Mouse (Mus musculus) heart, embryonic 14.5 days (tissue): ENCODE measurements around the gene Lrrc19. TPM values are rescaled to one million over a fixed set of nuclear protein-coding genes. Genes with fewer than 3 reads are reported as not detected.

ENCODE experiments used
- ATAC-seq: fragments of 200-750 bp; cut with Nextera tagmentation; 2 replicates; pipeline ENCODE4 v1.8.0; 2017; ENCODE audit warnings: low read depth, moderate TSS enrichment; ENCODE audit not compliant: insufficient number of reproducible peaks, insufficient read depth, low FRiP score
- H3K27ac ChIP-seq, 2 experiments: fragments of 200-500 bp in 1 of 2; fragments of 300-500 bp in 1 of 2; sonication (generic) in 1 of 2; replicated peaks in 1 of 2; 2 replicates each; pipeline ENCODE4 v1.5.1; 2012 to 2014; ENCODE audit warnings: low read depth in 2 of 2, low read length in 2 of 2, control low read depth in 1 of 2, mild to moderate bottlenecking in 1 of 2, mixed read lengths in 1 of 2; ENCODE audit not compliant: control insufficient read depth in 1 of 2, insufficient read depth in 1 of 2
- H3K27me3 ChIP-seq: fragments of 300-500 bp; sonication (generic); 2 replicates; pipeline ENCODE4 v1.6.1; 2014; ENCODE audit warnings: mild to moderate bottlenecking, low read length, control low read depth; ENCODE audit not compliant: control insufficient read depth, insufficient read depth
- H3K36me3 ChIP-seq: fragments of 300-500 bp; sonication (generic); 2 replicates; pipeline ENCODE4 v1.6.1; 2014; ENCODE audit warnings: mild to moderate bottlenecking, control low read depth, low read length, mixed read lengths; ENCODE audit not compliant: control insufficient read depth, insufficient read depth
- H3K4me1 ChIP-seq, 2 experiments: fragments of 200-500 bp in 1 of 2; fragments of 300-500 bp in 1 of 2; sonication (generic) in 1 of 2; 2 replicates each; pipeline ENCODE4 v1.6.1; 2012 to 2014; ENCODE audit warnings: low read length in 2 of 2, control low read depth in 1 of 2, mixed read lengths in 1 of 2; ENCODE audit not compliant: control insufficient read depth in 2 of 2, insufficient read depth in 2 of 2
- H3K4me2 ChIP-seq: fragments of 300-500 bp; sonication (generic); 2 replicates; pipeline ENCODE4 v1.6.1; 2014; ENCODE audit warnings: mild to moderate bottlenecking, low read length
- H3K4me3 ChIP-seq, 2 experiments: fragments of 200-500 bp in 1 of 2; fragments of 300-500 bp in 1 of 2; sonication (generic) in 1 of 2; 2 replicates each; pipeline ENCODE4 v1.5.1; 2012 to 2014; ENCODE audit warnings: low read length in 2 of 2, mild to moderate bottlenecking in 2 of 2, control low read depth in 1 of 2, low read depth in 1 of 2, moderate library complexity in 1 of 2; ENCODE audit not compliant: control insufficient read depth in 1 of 2, insufficient read depth in 1 of 2
- H3K9ac ChIP-seq: fragments of 300-500 bp; sonication (generic); 2 replicates; pipeline ENCODE4 v1.6.1; 2014; ENCODE audit warnings: mild to moderate bottlenecking, low read length
- H3K9me3 ChIP-seq: fragments of 300-500 bp; sonication (generic); 2 replicates; pipeline ENCODE4 v1.6.1; 2016; ENCODE audit warnings: low read length, control low read depth; ENCODE audit not compliant: control insufficient read depth
- WGBS: fragments of 180-500 bp; shearing (Covaris S2); extraction: QIAGEN DNeasy Blood & Tissue Kit; methylation state at CpG from one replicate; pipeline ENCODE4 v1.1.7; 2014; 5-methylcytosine and 5-hydroxymethylcytosine counted together
- polyA plus RNA-seq: library from polyadenylated mRNA; unstranded; fragments of >200 nt; fragmentation: Nextera tagmentation; extraction: Ambion mirVana; gene quantifications from 2 replicates; pipeline ENCODE4 v1.2.1, GENCODE M21; 2014

Lrrc19 gene
- polyA plus RNA-seq, 1 experiment from 2014 or later: 0.16 TPM

DNA sequence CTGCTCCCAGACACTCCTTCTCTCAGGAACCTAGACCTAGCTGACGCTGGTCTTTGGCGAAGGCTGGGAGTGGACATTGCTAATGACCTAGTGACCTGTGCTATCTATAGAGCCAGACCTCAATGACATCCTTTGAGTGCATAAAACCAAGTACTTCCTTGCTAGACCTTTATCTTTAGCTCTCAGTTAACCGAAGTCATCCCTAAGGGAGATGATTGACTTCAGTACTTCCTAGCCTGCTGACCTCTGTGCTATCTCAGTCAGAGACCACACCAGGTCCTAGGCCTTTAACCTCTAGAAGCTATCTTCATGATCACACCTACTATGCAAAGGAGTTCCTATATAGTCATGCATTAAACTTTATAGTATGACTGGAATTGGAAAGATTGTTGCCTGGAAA, 39.6 kb downstream of the Lrrc19 start:
- Histone ChIP-seq H3K9ac (no peak overlapping the region), H3K4me1 (peaks cover 0 to 6% of the 10 kb centered on the region in 2 experiments; a peak in 1 of 4 replicates), H3K4me2 (no peak overlapping the region), H3K27ac (no peak overlapping the region), H3K4me3 (no peak overlapping the region), H3K36me3 (no peaks in the 10 kb centered on the region), H3K27me3 (no peaks in the 10 kb centered on the region), H3K9me3 (no peaks in the 10 kb centered on the region)
- ATAC-seq: no peak
- 37% methylated on average over 3 of the region's 3 CpGs for WGBS

DNA sequence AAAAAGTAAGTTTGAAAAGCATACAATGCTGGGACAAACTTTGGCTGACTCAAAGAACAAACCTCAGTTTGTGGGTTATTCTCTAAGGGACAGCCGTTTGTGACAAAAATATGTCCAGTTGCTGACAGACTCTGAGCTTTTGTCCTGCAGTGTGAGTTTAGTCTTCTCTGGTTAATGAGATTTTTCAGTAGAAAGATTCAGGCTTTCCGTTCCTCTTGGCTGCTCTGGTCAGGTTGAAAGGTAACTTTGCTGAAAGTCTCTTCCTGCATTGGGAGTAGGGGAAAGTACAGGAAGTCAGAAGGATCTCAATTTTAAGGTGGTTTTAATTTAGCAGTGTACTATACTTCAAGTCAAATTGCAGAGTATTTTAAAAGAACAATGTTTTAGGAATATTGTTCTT, 44.4 kb downstream of the Lrrc19 start:
- no peak for ATAC-seq
- Histone ChIP-seq H3K4me2 (no peak overlapping the region), H3K9me3 (no peaks in the 10 kb centered on the region), H3K36me3 (no peaks in the 10 kb centered on the region), H3K27me3 (no peaks in the 10 kb centered on the region), H3K9ac (no peak overlapping the region), H3K27ac (no peak overlapping the region), H3K4me3 (no peak overlapping the region), H3K4me1 (peaks cover 0 to 16% of the 10 kb centered on the region in 2 experiments; a peak in 2 of 4 replicates)
- 84% methylated on average over 2 of the region's 2 CpGs for WGBS

DNA sequence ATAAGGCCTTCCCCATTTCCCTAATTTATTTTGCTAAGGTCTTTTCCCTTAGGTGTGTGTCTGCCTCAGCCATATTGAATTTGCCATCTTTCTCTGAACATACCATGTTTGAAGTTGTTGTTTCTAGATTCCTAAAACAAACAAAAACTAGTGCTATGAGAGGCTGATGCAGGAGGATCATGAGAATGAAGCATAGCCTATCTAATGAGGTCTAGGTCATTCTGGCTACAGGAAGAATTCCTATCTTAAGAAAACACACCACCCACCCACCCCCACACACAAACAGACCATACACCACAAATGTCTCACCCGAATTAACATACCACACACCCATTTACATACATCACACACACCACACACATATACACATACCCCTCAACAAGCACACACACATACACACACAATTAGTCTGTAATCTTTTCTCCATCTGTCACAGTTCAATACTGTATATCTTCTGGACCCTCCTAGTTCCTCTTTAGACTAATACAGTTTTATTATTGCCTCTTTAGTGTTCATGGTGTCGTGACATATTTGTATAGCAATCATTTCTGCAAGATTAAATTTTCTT, 45.4 kb downstream of the Lrrc19 start:
- Histone ChIP-seq H3K4me3 (no peak overlapping the region), H3K9ac (no peak overlapping the region), H3K4me1 (peaks cover 0 to 18% of the 10 kb centered on the region in 2 experiments; a peak in 2 of 4 replicates), H3K27ac (no peak overlapping the region), H3K4me2 (no peak overlapping the region), H3K27me3 (no peaks in the 10 kb centered on the region), H3K9me3 (no peaks in the 10 kb centered on the region), H3K36me3 (no peaks in the 10 kb centered on the region)
- ATAC-seq: no peak
- 73% methylated on average over 2 of the region's 2 CpGs for WGBS

DNA sequence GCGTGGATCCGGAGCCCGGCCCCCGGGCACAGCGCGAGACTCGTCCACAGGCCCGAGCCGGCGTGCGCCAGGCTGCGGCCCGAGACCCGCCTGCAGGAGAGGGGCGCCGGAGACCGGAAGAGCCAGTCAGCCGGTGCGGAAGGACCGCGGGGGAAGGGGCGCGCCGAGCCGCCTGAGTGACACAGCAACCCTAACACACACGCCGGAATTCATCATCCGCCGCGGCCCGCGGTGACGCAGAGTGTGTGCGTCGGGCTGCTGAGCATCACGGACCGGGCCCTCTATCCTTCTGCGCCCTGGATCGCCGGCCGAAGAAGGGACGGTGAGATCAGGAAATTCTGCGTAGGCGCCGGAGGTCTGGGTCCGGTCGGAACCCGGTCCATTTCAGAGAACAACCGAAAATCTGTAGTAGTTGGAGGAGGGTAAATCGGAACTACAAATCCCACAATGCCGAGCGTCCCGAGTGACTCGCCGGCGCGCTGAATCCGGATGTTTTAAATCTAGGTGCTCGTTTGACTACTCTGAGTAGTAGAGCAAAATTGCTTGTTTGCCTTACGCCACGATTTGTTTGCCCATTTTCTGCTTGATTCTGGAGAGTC, 46.8 kb downstream of the Lrrc19 start, which contains the start of gene Plaa:
Gene Plaa, minus strand, starts transcription at position 214 of the 599 bp plus-strand sequence.
- WGBS: under 1% methylated on average over 58 of the region's 61 CpGs
- H3K4me1 ChIP-seq: peaks cover 0 to 18% of the 10 kb centered on the region in 2 experiments; a peak in 2 of 4 replicates
- no peaks in the 10 kb centered on the region for H3K9me3 ChIP-seq
- peak within 1 kb of the TSS; percentile 83 to 90 for H3K27ac ChIP-seq
- no peaks in the 10 kb centered on the region for H3K27me3 ChIP-seq
- no peaks in the 10 kb centered on the region for H3K36me3 ChIP-seq
- peak within 1 kb of the TSS; percentile 93 for H3K9ac ChIP-seq
- H3K4me3 ChIP-seq: peak within 1 kb of the TSS; percentile 68 to 83
- ATAC-seq: peak; percentile 99
- peak within 1 kb of the TSS; percentile 88 for H3K4me2 ChIP-seq

DNA sequence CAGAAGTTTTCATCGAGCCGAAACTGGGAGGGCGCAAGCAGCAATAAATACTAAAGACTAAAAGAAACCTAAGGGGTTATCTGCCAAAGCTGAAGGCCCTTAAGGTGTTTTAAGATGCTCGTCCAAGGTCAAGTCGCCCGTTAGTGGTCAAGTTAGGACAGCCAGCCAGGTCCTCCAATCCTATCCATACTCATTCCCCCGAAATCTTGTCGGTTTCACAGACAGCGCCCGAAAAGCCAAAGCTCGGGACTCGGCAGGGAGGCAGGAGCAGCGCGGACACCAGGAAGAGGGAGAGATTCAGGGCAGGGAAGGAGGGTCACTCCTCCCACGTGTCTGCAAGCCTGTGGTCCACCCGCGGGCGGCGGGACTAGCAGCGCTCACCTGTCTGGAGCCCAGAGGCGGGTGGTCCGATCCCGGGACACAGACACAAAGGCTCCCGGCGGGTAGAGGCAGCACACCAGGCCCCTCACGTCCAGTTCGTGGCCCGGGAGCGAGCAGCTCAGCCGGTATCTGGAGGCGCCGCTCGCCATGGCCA, 47.4 kb downstream of the Lrrc19 start:
- Histone ChIP-seq H3K4me2 (peak overlapping the region; percentile 76), H3K4me3 (peak overlapping the region; percentile 68 to 83), H3K36me3 (no peaks in the 10 kb centered on the region), H3K9ac (peak overlapping the region; percentile 93), H3K4me1 (peaks cover 0 to 18% of the 10 kb centered on the region in 2 experiments; a peak in 2 of 4 replicates), H3K9me3 (no peaks in the 10 kb centered on the region), H3K27ac (peak overlapping the region; percentile 67 to 90), H3K27me3 (no peaks in the 10 kb centered on the region)
- ATAC-seq: peak; percentile 65; the same call in 1 of the 2 replicates
- WGBS: under 1% methylated on average over 33 of the region's 33 CpGs

DNA sequence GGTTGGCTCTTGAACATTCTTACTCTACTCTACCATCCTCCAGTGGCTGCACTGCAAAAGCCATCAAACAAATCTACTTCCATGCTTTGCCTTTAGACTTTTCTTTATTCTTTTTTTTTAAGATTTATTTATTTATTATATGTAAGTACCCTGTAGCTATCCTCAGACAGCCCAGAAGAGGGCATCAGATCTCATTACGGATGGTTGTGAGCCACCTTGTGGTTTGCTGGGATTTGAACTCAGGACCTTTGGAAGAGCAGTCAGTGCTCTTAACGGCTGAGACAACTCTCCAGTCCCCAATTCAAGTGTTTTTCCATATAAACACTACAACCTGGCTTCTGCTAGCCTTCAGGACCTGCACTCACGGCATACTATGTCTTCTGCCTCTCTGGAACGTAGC, 48.5 kb downstream of the Lrrc19 start:
- Histone ChIP-seq H3K4me3 (peak overlapping the region in 1 of 2 experiments; percentile 83; a peak in 1 of 4 replicates), H3K9me3 (no peaks in the 10 kb centered on the region), H3K27me3 (no peaks in the 10 kb centered on the region), H3K4me2 (peak overlapping the region; percentile 76; the same call in 1 of the 2 replicates), H3K27ac (no peak overlapping the region), H3K36me3 (no peaks in the 10 kb centered on the region), H3K4me1 (peaks cover 0 to 18% of the 10 kb centered on the region in 2 experiments; a peak in 2 of 4 replicates), H3K9ac (no peak overlapping the region)
- WGBS: 79% methylated on average over 4 of the region's 4 CpGs
- ATAC-seq: no peak

DNA sequence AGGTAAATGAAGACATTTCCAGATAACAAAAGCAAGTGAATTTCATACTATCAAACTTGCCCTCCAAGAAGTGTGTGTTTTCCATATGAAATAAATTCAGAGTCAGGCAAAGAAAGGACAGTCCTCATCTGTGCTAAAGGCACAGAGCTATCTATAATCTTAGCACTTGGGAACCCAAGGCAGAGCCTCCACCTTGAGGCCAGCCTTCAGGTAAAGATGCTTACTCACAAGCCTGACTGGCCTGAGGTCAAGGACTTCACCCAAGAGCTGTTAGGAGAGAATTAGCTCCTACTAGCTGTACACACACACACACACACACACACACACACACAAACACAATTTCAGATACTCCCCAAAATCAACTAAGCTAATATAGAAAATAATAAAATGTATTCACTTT, 57.2 kb downstream of the Lrrc19 start:
- Histone ChIP-seq H3K27ac (no peak overlapping the region), H3K9ac (no peak overlapping the region), H3K4me3 (no peak overlapping the region), H3K27me3 (no peaks in the 10 kb centered on the region), H3K9me3 (no peaks in the 10 kb centered on the region), H3K36me3 (no peaks in the 10 kb centered on the region), H3K4me2 (no peak overlapping the region), H3K4me1 (peaks cover 0 to 9% of the 10 kb centered on the region in 2 experiments; a peak in 1 of 4 replicates)
- ATAC-seq: no peak
